Mouse (Mus musculus) midbrain, embryonic 16.5 days (tissue): ENCODE measurements around the gene Kif1b. TPM values are rescaled to one million over a fixed set of nuclear protein-coding genes. Genes with fewer than 3 reads are reported as not detected.

Source experiments
- ATAC-seq: fragments of 200-750 bp; cut with Nextera tagmentation; 2 replicates; pipeline ENCODE4 v1.8.0; 2017; ENCODE audit warnings: moderate TSS enrichment
- H3K27ac ChIP-seq: fragments of 300-500 bp; sonication (generic); 2 replicates; pipeline ENCODE4 v1.5.1; 2014; ENCODE audit warnings: mild to moderate bottlenecking, low read length, mixed read lengths
- H3K27me3 ChIP-seq: fragments of 300-500 bp; sonication (generic); 2 replicates; pipeline ENCODE4 v1.6.1; 2014; ENCODE audit warnings: low read depth, low read length, mixed read lengths; ENCODE audit not compliant: control insufficient read depth, insufficient read depth
- H3K36me3 ChIP-seq: fragments of 300-500 bp; sonication (generic); 2 replicates; pipeline ENCODE4 v1.6.1; 2014; ENCODE audit warnings: mild to moderate bottlenecking, low read length, moderate library complexity, mixed read lengths; ENCODE audit not compliant: control insufficient read depth, insufficient read depth
- H3K4me1 ChIP-seq: fragments of 300-500 bp; sonication (generic); 2 replicates; pipeline ENCODE4 v1.6.1; 2014; ENCODE audit warnings: mild to moderate bottlenecking, low read length, mixed read lengths; ENCODE audit not compliant: control insufficient read depth, insufficient read depth
- H3K4me2 ChIP-seq: fragments of 300-500 bp; sonication (generic); 2 replicates; pipeline ENCODE4 v1.6.1; 2014; ENCODE audit warnings: mild to moderate bottlenecking, low read length, mixed read lengths
- H3K4me3 ChIP-seq: fragments of 300-500 bp; sonication (generic); 2 replicates; pipeline ENCODE4 v1.5.1; 2014; ENCODE audit warnings: low read depth, mild to moderate bottlenecking, low read length, moderate library complexity, mixed read lengths
- H3K9ac ChIP-seq: fragments of 300-500 bp; sonication (generic); 2 replicates; pipeline ENCODE4 v1.6.1; 2014; ENCODE audit warnings: low read depth, low read length, mixed read lengths
- H3K9me3 ChIP-seq: fragments of 300-500 bp; sonication (generic); replicated peaks from 2 replicates; pipeline ENCODE4 v1.6.1; 2014; ENCODE audit warnings: mild to moderate bottlenecking, low read length, mixed read lengths; ENCODE audit not compliant: control insufficient read depth, poor library complexity, severe bottlenecking
- WGBS: fragments of 180-500 bp; shearing (Covaris S2); extraction: QIAGEN DNeasy Blood & Tissue Kit; methylation state at CpG from one replicate; pipeline ENCODE4 v1.1.7; 2014; 5-methylcytosine and 5-hydroxymethylcytosine counted together
- polyA plus RNA-seq: library from polyadenylated mRNA; unstranded; fragments of >200 nt; fragmentation: Nextera tagmentation; extraction: Ambion mirVana; gene quantifications from 2 replicates; pipeline ENCODE4 v1.2.1, GENCODE M21; 2015

Kif1b gene
- polyA plus RNA-seq, 1 experiment from 2014 or later = 118 TPM

DNA sequence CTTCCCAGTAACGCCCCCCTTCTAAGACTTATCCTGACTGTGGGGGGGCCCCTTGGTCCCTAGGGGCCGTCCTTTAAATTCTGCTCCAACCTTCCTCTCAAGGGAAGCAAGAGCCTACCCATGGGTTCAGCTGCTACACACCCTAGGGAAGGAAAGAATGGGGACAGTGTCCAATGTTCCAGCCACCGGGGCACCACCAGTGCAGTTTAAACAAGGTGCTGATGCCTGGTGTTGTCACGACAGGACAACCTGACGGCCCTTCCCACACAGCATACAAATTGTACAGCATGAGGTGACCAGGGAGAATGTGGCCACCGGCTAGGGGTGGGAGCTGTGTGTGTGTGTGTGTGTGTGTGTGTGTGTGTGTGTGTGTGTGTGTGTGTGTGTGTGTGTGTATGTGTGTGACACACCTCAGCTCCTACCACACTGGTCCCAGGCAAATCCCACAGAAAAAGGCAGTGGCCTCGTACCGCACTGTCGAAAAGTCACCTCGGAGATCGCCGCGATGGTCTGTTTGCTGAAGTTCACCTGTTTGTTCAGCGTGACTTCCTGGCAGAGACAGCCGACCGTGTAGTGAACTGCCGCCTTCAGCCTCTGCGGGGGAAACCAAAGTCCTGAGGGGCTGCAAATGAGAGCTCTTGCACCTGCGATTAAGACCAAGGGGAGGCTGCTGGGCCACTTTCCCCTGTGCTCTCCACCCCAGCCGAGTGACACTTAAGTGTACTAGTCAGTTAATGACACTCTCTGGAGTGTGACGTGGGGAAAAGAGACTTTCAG lies 175.5 kb downstream of the Kif1b start:
- Histone ChIP-seq H3K4me3 (no peak overlapping the region), H3K4me1 (peaks cover 6% of the 10 kb centered on the region), H3K9ac (no peak overlapping the region), H3K36me3 (no peaks in the 10 kb centered on the region), H3K27ac (no peak overlapping the region), H3K27me3 (no peaks in the 10 kb centered on the region), H3K4me2 (no peak overlapping the region), H3K9me3 (no peaks in the 10 kb centered on the region)
- 91% methylated on average over 20 of the region's 21 CpGs for WGBS
- ATAC-seq = no peak

DNA sequence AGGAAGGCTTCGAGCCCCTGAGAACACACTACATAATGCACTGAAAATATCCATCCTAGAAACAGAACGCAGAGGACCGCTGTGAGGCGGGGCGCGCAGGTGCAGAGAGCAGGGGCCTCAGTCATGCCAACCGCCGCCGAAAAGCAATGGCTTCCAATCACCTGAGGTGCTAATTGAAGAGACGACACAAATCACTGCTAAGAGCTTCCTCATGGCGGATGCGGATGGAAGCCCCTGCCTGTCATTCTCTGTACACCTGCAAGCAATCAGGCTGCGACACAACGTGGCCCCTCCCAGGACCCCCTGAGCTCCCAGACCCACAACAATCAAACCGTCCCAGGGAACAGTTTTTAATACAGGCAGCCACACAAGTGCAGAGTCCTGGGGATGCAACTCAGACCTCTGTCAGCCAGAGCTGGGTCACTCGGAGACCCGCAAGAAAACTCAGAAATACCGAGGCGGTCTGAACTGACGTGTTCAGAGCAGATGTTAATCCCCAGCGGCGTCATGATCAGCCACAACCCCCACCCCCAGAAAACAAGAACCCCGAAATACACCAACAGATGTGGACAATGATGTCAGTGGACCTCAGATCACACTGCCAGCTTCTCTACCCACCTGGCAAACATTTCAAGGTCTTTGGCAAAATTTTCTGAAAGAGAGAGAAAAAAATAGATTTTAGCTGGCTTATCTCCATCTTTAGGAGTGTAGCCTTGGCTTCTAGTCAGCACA lies 176.3 kb downstream of the Kif1b start:
- WGBS = 93% methylated on average over 23 of the region's 23 CpGs
- no peaks in the 10 kb centered on the region; the same call in 1 of the 2 replicates for H3K4me1 ChIP-seq
- ATAC-seq = no peak
- no peaks in the 10 kb centered on the region for H3K36me3 ChIP-seq
- H3K27ac ChIP-seq = no peak overlapping the region
- H3K4me2 ChIP-seq = no peak overlapping the region
- no peak overlapping the region for H3K4me3 ChIP-seq
- no peak overlapping the region for H3K9ac ChIP-seq
- no peaks in the 10 kb centered on the region for H3K27me3 ChIP-seq
- no peaks in the 10 kb centered on the region for H3K9me3 ChIP-seq

DNA sequence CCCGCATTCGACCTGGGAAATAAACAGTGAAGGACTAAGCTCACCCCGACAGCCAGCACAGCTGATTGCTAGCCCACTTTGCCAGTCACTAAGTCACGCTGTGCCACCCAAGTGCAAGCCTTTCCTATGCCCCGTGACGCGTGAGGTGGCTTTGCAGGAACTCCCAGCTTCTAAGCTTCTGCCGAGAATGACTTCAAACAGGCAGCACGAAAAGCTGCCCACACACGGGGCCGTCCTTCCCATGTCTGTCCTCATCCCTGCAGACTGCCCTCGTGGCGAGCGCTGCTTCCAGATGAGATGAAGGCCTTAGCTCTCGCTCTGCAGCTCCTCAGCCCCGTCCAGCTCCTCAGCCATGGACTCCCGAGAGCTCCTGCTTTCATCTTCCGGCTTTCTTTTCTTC lies 179.0 kb downstream of the Kif1b start:
- no peak for ATAC-seq
- no peak overlapping the region for H3K4me3 ChIP-seq
- H3K9me3 ChIP-seq = no peaks in the 10 kb centered on the region
- no peaks in the 10 kb centered on the region for H3K36me3 ChIP-seq
- 82% methylated on average over 18 of the region's 18 CpGs for WGBS
- no peak overlapping the region for H3K27ac ChIP-seq
- no peaks in the 10 kb centered on the region for H3K27me3 ChIP-seq
- H3K4me1 ChIP-seq = no peaks in the 10 kb centered on the region
- H3K9ac ChIP-seq = no peak overlapping the region
- no peak overlapping the region for H3K4me2 ChIP-seq

DNA sequence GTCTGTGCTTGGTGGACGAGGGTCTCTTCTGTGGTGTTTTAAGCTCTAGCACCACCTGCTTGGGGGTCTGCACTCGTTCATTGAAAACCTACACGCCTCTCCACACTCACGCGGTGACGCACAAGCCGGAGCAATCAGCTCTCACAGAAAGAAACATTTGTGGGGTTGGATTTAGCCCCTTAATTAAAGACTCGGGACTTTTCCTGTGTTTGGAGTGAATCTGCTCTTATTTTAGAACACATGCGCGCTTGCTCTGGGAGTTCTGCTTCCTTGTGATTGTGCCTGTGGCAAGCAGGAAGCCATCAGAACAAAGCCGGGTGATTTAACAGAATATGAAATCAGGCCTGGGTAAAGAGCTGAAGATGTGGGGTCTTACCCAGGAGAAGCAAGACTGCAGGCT lies 180.8 kb downstream of the Kif1b start, which contains the start of gene Cort:
Cort (minus strand) TSS at position 101 of the 400 bp plus-strand sequence.
- Histone ChIP-seq H3K27me3 (no peaks in the 10 kb centered on the region), H3K9ac (no peak within 1 kb of the TSS), H3K36me3 (no peaks in the 10 kb centered on the region), H3K4me2 (no peak within 1 kb of the TSS), H3K9me3 (no peaks in the 10 kb centered on the region), H3K4me1 (no peaks in the 10 kb centered on the region), H3K27ac (no peak within 1 kb of the TSS), H3K4me3 (no peak within 1 kb of the TSS)
- ATAC-seq = no peak
- 86% methylated on average over 11 of the region's 11 CpGs for WGBS

Other genes starting within 250 kb of the Kif1b start
- gene Pex14, start 207.8 kb downstream of the Kif1b start, polyA plus RNA-seq = 57.0 and 58.7 TPM in 2 replicates
- gene Dffa, start 203.5 kb downstream of the Kif1b start, polyA plus RNA-seq = 22.8 and 23.3 TPM in 2 replicates
- gene Cort, start 180.9 kb downstream of the Kif1b start, polyA plus RNA-seq = 0.45 and 0.77 TPM in 2 replicates
- gene Cenps, start 170.1 kb downstream of the Kif1b start, polyA plus RNA-seq = 17.7 and 18.9 TPM in 2 replicates
- 110 and 114 TPM in 2 replicates for gene Pgd, start 140.9 kb downstream of the Kif1b start, polyA plus RNA-seq
- gene Ube4b, start 119.1 kb upstream of the Kif1b start, polyA plus RNA-seq = 54.1 and 57.9 TPM in 2 replicates
- 0.43 TPM in 1 of 2 replicates, not detected in the other for gene Rbp7, start 147.3 kb upstream of the Kif1b start, polyA plus RNA-seq
- gene Tmem274, start 169.7 kb upstream of the Kif1b start, polyA plus RNA-seq = not detected in 2 replicates
- 5.9 and 8.1 TPM in 2 replicates for gene Nmnat1, start 177.5 kb upstream of the Kif1b start, polyA plus RNA-seq
- 39.8 and 43.1 TPM in 2 replicates for gene Lzic, start 177.5 kb upstream of the Kif1b start, polyA plus RNA-seq
- 111 TPM in 2 replicates for gene Ctnnbip1, start 210.5 kb upstream of the Kif1b start, polyA plus RNA-seq